Mouse (Mus musculus) embryonic fibroblast, embryonic 13.5 days (primary cell): ENCODE measurements around the gene Madd. TPM values are rescaled to one million over a fixed set of nuclear protein-coding genes. Genes with fewer than 3 reads are reported as not detected.

Source experiments
- H3K27ac ChIP-seq: 2 replicates; pipeline ENCODE4 v1.5.1; 2012; ENCODE audit warnings: low read length, control low read depth, inconsistent platforms; ENCODE audit not compliant: insufficient read depth
- H3K4me1 ChIP-seq: 2 replicates; pipeline ENCODE4 v1.6.1; 2011; ENCODE audit warnings: low read length; ENCODE audit not compliant: control insufficient read depth, insufficient read depth
- H3K4me3 ChIP-seq: 2 replicates; pipeline ENCODE4 v1.5.1; 2011; ENCODE audit warnings: mild to moderate bottlenecking, control low read depth, low read length; ENCODE audit not compliant: insufficient read depth
- CTCF ChIP-seq: IDR thresholded peaks from 2 replicates; pipeline ENCODE4 v1.5.1; 2011; ENCODE audit warnings: mild to moderate bottlenecking, control low read depth, low read length, moderate library complexity, borderline replicate concordance; ENCODE audit not compliant: insufficient read depth
- POLR2A ChIP-seq: IDR thresholded peaks from 2 replicates; pipeline ENCODE4 v1.6.1; 2011; ENCODE audit warnings: low read depth, mild to moderate bottlenecking, control low read depth, low read length, moderate library complexity
- polyA plus RNA-seq: library from polyadenylated mRNA; stranded (reverse); fragments of >200 nt; gene quantifications from 2 replicates; pipeline ENCODE4 v1.2.4, GENCODE M21; 2011; ENCODE audit warnings: low read depth; ENCODE audit not compliant: missing spikeins, insufficient read length

Gene Madd
- polyA plus RNA-seq, 1 experiment = 6.3 TPM

DNA sequence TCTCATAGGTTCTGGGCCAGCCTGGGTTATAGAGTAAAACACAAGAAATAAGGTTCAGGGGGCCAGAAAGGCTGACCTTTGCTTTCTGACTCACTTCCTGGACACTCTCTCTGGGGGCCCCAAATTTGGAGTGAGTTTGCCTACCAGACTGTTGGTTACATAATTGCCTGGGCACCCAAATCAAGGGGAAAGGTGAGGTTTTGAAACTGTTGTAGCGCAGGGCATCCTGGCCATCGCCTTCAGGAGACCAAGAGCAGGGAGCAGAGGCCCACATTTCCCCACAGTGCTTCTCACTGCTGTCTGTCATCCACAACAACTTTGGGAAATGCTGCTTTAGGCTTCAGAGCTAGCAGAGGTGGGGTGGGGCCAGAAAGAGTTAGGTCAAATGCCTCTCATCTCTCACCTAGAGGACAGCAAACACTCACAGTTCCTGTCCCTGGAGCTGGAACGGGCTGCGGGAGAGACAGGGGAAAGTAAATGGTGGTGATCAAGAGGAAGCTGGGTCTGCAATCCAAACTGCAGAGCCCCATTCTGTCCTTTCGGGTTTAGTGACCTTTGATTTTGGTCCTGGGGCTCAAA is 73.7 kb downstream of the Madd start:
- 0 out of 2 replicates have a peak, but pooled peaks cover 2% of the 10 kb centered on the region for H3K4me1 ChIP-seq
- TF ChIP-seq CTCF = no peak
- TF ChIP-seq POLR2A = no peak
- no peak overlapping the region for H3K27ac ChIP-seq
- no peak overlapping the region for H3K4me3 ChIP-seq

DNA sequence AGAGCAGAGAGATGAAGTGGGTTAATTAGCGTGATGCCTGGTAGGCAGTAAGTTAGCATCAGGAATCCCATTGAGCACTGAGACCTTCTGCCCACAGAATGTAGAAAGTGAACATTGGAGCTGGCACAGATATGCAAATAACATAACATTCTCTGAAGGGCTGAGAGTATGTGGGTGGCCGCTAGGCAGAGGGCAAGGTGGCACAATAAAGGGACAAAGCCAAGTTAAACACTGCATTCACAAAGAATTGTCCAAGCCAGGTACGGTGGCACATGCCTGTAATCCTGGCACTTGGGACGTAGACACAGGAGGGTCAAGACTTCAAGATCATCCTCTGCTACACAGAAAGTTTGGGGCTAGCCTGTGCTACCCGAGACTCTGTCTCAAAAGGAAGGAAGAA is 74.4 kb downstream of the Madd start:
- no peak overlapping the region for H3K4me3 ChIP-seq
- H3K27ac ChIP-seq = no peak overlapping the region
- H3K4me1 ChIP-seq = 0 out of 2 replicates have a peak, but pooled peaks cover 2% of the 10 kb centered on the region
- TF ChIP-seq POLR2A = no peak
- no peak for TF ChIP-seq CTCF

GRCm38 (mm10) chr2:91108156-91108555 is 75.5 kb downstream of the Madd start:
- 0 out of 2 replicates have a peak, but pooled peaks cover 2% of the 10 kb centered on the region for H3K4me1 ChIP-seq
- TF ChIP-seq POLR2A (no peak), CTCF (no peak)
- no peak overlapping the region for H3K4me3 ChIP-seq
- H3K27ac ChIP-seq = no peak overlapping the region

GRCm38 (mm10) chr2:91101124-91101740 is 82.4 kb downstream of the Madd start:
- Histone ChIP-seq H3K4me3 (no peak overlapping the region), H3K27ac (no peak overlapping the region), H3K4me1 (no peaks in the 10 kb centered on the region)
- TF ChIP-seq POLR2A (no peak), CTCF (peak; percentile 75)

GRCm38 (mm10) chr2:91098156-91098555 is 85.5 kb downstream of the Madd start:
- Histone ChIP-seq H3K4me1 (no peaks in the 10 kb centered on the region), H3K4me3 (no peak overlapping the region), H3K27ac (no peak overlapping the region)
- TF ChIP-seq CTCF = no peak
- TF ChIP-seq POLR2A = no peak

DNA sequence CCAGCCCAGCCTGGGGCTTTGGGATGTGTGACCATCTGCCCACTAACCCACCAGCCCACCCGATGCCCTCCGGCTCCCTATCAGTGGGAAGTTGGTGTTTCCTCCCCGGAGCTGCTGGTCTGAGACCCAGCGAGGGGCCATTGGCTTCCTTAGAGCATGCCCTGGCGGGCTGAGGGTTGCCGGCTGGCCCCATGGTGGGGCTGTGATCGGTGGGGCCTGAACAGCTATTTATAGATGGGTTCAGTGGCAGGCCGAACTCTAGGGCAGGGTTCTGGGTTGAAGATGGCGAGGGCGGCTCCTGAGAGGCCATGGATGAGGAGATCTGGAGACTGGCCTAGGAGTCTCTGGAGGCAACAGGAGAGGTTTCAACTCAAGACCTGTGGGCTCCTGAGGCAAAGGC is 86.6 kb downstream of the Madd start:
- TF ChIP-seq CTCF = no peak
- TF ChIP-seq POLR2A = no peak
- no peaks in the 10 kb centered on the region for H3K4me1 ChIP-seq
- no peak overlapping the region for H3K4me3 ChIP-seq
- H3K27ac ChIP-seq = no peak overlapping the region

GRCm38 (mm10) chr2:91096524-91096923 is 87.1 kb downstream of the Madd start:
- TF ChIP-seq POLR2A (no peak), CTCF (no peak)
- Histone ChIP-seq H3K4me1 (no peaks in the 10 kb centered on the region), H3K27ac (no peak overlapping the region), H3K4me3 (no peak overlapping the region)

DNA sequence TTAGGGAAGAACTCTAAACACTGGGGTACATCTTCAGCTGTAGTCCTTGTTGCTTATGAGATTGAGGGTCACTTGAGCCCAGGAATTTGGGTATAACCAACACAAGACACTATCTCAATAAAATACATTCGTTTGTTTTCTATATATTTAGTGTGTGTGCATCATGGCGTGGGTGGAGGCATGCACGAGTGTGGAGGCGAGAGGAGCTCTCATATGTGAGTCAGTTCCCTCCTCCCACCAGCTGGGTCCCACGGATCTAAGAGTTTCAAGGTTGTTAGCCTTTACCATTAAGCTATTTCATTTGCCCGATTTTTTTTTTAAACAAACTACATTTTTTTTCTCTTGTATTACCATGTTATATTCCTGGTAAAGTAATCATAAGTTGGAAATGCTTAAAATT is 92.8 kb downstream of the Madd start:
- TF ChIP-seq CTCF = no peak
- Histone ChIP-seq H3K4me1 (no peaks in the 10 kb centered on the region; the same call in 1 of the 2 replicates), H3K4me3 (no peak overlapping the region), H3K27ac (no peak overlapping the region)

DNA sequence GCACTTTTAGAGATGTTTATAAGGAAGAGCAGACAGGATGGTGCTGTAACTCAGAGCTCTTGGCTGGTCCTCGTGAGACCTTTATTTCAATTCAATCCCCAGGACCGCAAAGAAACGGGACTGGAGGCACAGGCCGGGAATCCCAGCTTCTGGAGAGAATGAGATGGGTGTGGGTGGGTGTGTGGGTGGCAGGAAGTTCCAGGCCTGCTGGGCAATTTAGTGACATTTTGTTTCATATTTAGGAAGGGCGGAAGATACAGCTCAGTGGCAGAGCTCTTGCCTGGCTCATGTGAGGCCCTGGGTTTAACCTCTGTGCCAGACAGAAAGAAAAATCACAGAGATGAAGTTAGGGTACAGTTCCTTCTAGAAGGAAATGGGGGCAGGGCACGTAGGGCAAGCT is 93.4 kb downstream of the Madd start:
- H3K4me3 ChIP-seq = no peak overlapping the region
- no peak overlapping the region for H3K27ac ChIP-seq
- TF ChIP-seq POLR2A = no peak
- no peak for TF ChIP-seq CTCF
- no peaks in the 10 kb centered on the region; the same call in 1 of the 2 replicates for H3K4me1 ChIP-seq

DNA sequence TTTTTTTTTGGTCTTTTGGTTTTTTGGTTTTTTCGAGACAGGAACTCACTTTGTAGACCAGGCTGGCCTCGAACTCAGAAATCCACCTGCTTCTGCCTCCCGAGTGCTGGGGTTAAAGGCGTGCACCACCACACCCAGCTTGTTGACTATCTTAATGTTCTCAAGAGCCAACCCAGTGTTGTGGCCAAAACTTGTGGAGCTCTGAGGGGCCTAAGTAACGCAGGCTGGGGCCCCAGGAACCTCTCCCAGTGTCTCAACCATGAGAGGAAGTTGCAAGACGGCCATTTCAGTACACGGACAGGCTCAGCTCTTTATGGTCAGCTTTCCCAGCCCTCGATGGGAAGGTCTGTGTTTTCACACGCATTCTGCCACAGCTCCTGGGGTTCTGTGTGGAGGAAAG is 94.7 kb downstream of the Madd start:
- Histone ChIP-seq H3K4me3 (no peak overlapping the region), H3K27ac (no peak overlapping the region), H3K4me1 (no peaks in the 10 kb centered on the region; the same call in 1 of the 2 replicates)
- TF ChIP-seq POLR2A = no peak
- no peak for TF ChIP-seq CTCF

- TF ChIP-seq CTCF (no peak), POLR2A (no peak)
- Histone ChIP-seq H3K4me1 (no peaks in the 10 kb centered on the region; the same call in 1 of the 2 replicates), H3K4me3 (no peak overlapping the region), H3K27ac (no peak overlapping the region)
Observed at GRCm38 (mm10) chr2:91087453-91087852, 96.2 kb downstream of the Madd start.

Other genes starting within 250 kb of the Madd start
- 80.6 and 90.6 TPM in 2 replicates for gene Celf1, start 243.5 kb downstream of the Madd start, polyA plus RNA-seq
- not detected in 2 replicates for gene Rapsn, start 148.2 kb downstream of the Madd start, polyA plus RNA-seq
- 309 and 331 TPM in 2 replicates for gene Psmc3, start 129.8 kb downstream of the Madd start, polyA plus RNA-seq
- 93.5 and 104 TPM in 2 replicates for gene Slc39a13, start 113.4 kb downstream of the Madd start, polyA plus RNA-seq
- 0.79 TPM in 1 of 2 replicates, not detected in the other for gene Spi1, start 101.4 kb downstream of the Madd start, polyA plus RNA-seq
- not detected in 2 replicates for gene Mybpc3, start 65.7 kb downstream of the Madd start, polyA plus RNA-seq
- gene Nr1h3, start 19.0 kb upstream of the Madd start, polyA plus RNA-seq = 1.5 and 1.6 TPM in 2 replicates
- gene Acp2, start 19.0 kb upstream of the Madd start, polyA plus RNA-seq = 51.2 and 54.9 TPM in 2 replicates
- 5.6 and 8.4 TPM in 2 replicates for gene Ddb2, start 53.1 kb upstream of the Madd start, polyA plus RNA-seq
- gene Pacsin3, start 72.1 kb upstream of the Madd start, polyA plus RNA-seq = 22.0 and 25.5 TPM in 2 replicates
- gene Arfgap2, start 81.1 kb upstream of the Madd start, polyA plus RNA-seq = 50.4 and 67.0 TPM in 2 replicates